Mouse (Mus musculus) midbrain, embryonic 14.5 days (tissue): ENCODE results near the gene Tbc1d8. TPM values are rescaled to one million over a fixed set of nuclear protein-coding genes. Genes with fewer than 3 reads are reported as not detected.

Source experiments
- ATAC-seq: fragments of 200-750 bp; cut with Nextera tagmentation; 2 replicates; pipeline ENCODE4 v1.8.0; 2017; ENCODE audit warnings: moderate number of reproducible peaks, moderate library complexity; ENCODE audit not compliant: low FRiP score, low TSS enrichment
- DNase-seq: peaks from one replicate; pipeline ENCODE4 v3.0.0-alpha.2; 2015
- H3K27ac ChIP-seq: fragments of 300-500 bp; sonication (generic); replicated peaks from 2 replicates; pipeline ENCODE4 v1.5.1; 2014; ENCODE audit warnings: mild to moderate bottlenecking, low read depth, low read length, moderate library complexity
- H3K27me3 ChIP-seq: fragments of 300-500 bp; sonication (generic); 2 replicates; pipeline ENCODE4 v1.6.1; 2014; ENCODE audit warnings: low read length, control low read depth, mixed read lengths; ENCODE audit not compliant: control insufficient read depth, insufficient read depth
- H3K36me3 ChIP-seq: fragments of 300-500 bp; sonication (generic); 2 replicates; pipeline ENCODE4 v1.6.1; 2014; ENCODE audit warnings: low read length, control low read depth; ENCODE audit not compliant: control insufficient read depth, insufficient read depth
- H3K4me1 ChIP-seq: fragments of 300-500 bp; sonication (generic); 2 replicates; pipeline ENCODE4 v1.6.1; 2014; ENCODE audit warnings: mild to moderate bottlenecking, antibody characterized with exemption, low read length, control low read depth; ENCODE audit not compliant: control insufficient read depth, insufficient read depth
- H3K4me2 ChIP-seq: fragments of 300-500 bp; sonication (generic); 2 replicates; pipeline ENCODE4 v1.6.1; 2014; ENCODE audit warnings: mild to moderate bottlenecking, low read length, moderate library complexity
- H3K4me3 ChIP-seq: fragments of 300-500 bp; sonication (generic); replicated peaks from 2 replicates; pipeline ENCODE4 v1.5.1; 2014; ENCODE audit warnings: low read depth, low read length
- H3K9ac ChIP-seq: fragments of 300-500 bp; sonication (generic); replicated peaks from 2 replicates; pipeline ENCODE4 v1.6.1; 2014; ENCODE audit warnings: mild to moderate bottlenecking, low read length, moderate library complexity
- H3K9me3 ChIP-seq: fragments of 300-500 bp; sonication (generic); 2 replicates; pipeline ENCODE4 v1.6.1; 2016; ENCODE audit warnings: low read length, control low read depth, mixed read lengths; ENCODE audit not compliant: control insufficient read depth
- WGBS: fragments of 180-500 bp; shearing (Covaris S2); extraction: QIAGEN DNeasy Blood & Tissue Kit; methylation state at CpG from one replicate; pipeline ENCODE4 v1.1.7; 2014; 5-methylcytosine and 5-hydroxymethylcytosine counted together
- polyA plus RNA-seq: library from polyadenylated mRNA; unstranded; fragments of >200 nt; fragmentation: Nextera tagmentation; extraction: Ambion mirVana; gene quantifications from 2 replicates; pipeline ENCODE4 v1.2.1, GENCODE M21; 2014

Gene Tbc1d8
- polyA plus RNA-seq, 1 experiment from 2014 or later: 12.1 TPM

DNA sequence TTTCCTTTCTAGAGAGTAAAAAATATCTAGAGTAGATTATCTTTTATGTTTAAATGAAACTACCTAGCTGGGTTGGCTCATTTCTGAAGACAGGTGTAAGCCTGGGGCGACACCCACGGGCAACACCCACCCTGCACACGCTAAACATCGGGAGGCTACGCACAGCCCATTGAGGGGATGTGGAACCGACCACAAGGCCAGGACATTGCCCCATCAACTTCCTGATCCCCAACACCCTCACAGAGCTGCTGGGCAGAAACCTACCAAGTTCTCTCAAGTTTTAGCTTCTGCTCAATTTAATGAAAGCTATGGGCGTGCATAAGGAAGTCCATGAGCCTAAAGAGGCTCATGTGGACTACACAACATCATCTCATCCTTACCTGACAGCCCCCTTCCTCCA lies 9.6 kb downstream of the Tbc1d8 start:
- no peaks in the 10 kb centered on the region for H3K9me3 ChIP-seq
- no peak overlapping the region for H3K27ac ChIP-seq
- no peak overlapping the region for H3K4me3 ChIP-seq
- H3K27me3 ChIP-seq: no peaks in the 10 kb centered on the region
- H3K9ac ChIP-seq: no peak overlapping the region
- ATAC-seq: no peak
- no peaks in the 10 kb centered on the region for H3K36me3 ChIP-seq
- WGBS: 96% methylated on average over 7 of the region's 7 CpGs
- no peak for DNase-seq
- no peaks in the 10 kb centered on the region for H3K4me1 ChIP-seq
- no peak overlapping the region for H3K4me2 ChIP-seq

GRCm38 (mm10) chr1:39466526-39466925 lies 12.0 kb downstream of the Tbc1d8 start:
- 93% methylated on average over 13 of the region's 13 CpGs for WGBS

GRCm38 (mm10) chr1:39464760-39465159 lies 13.8 kb downstream of the Tbc1d8 start:
- Histone ChIP-seq H3K27ac (no peak overlapping the region), H3K9me3 (no peaks in the 10 kb centered on the region), H3K27me3 (no peaks in the 10 kb centered on the region), H3K4me3 (no peak overlapping the region), H3K9ac (no peak overlapping the region), H3K4me2 (no peak overlapping the region), H3K36me3 (no peaks in the 10 kb centered on the region), H3K4me1 (no peaks in the 10 kb centered on the region)
- WGBS: 95% methylated on average over 3 of the region's 3 CpGs
- no peak for ATAC-seq
- no peak for DNase-seq

More at GRCm38 (mm10) chr1:39466526-39466925, 12.0 kb downstream of the Tbc1d8 start:
- no peak overlapping the region for H3K4me2 ChIP-seq
- no peaks in the 10 kb centered on the region for H3K4me1 ChIP-seq
- no peak overlapping the region for H3K9ac ChIP-seq
- no peaks in the 10 kb centered on the region for H3K9me3 ChIP-seq
- H3K27ac ChIP-seq: no peak overlapping the region
- ATAC-seq (no peak), DNase-seq (no peak)
- H3K36me3 ChIP-seq: no peaks in the 10 kb centered on the region
- no peak overlapping the region for H3K4me3 ChIP-seq
- H3K27me3 ChIP-seq: no peaks in the 10 kb centered on the region

- DNase-seq: no peak
- no peaks in the 10 kb centered on the region for H3K36me3 ChIP-seq
- H3K9me3 ChIP-seq: no peaks in the 10 kb centered on the region
- no peaks in the 10 kb centered on the region for H3K27me3 ChIP-seq
- H3K9ac ChIP-seq: no peak overlapping the region
- no peak overlapping the region for H3K27ac ChIP-seq
- no peaks in the 10 kb centered on the region for H3K4me1 ChIP-seq
- ATAC-seq: no peak
- no peak overlapping the region for H3K4me2 ChIP-seq
- H3K4me3 ChIP-seq: no peak overlapping the region
- WGBS: 90% methylated on average over 6 of the region's 6 CpGs
These were observed 15.6 kb downstream of the Tbc1d8 start for GRCm38 (mm10) chr1:39462937-39463444.

DNA sequence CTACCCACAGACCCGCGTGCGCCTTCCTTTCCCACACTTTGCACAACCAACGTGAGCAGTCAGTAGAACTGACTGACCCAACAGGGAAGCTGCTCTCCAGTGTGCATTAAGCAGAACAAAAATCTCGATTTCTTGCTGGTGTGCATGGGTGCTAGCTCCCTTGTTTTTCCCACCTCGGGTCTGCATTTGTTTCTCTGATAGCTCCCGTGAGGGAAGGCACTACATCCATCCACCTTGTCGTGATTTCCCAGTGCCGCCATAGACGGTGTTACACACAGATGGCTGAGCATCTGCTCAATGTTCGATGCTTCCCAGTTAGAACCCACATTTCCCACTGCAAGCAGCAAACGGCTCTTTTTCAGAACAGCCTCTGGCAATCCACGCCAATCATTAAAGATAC lies 16.5 kb downstream of the Tbc1d8 start:
- 86% methylated on average over 13 of the region's 13 CpGs for WGBS
- no peak overlapping the region for H3K9ac ChIP-seq
- no peak overlapping the region for H3K4me3 ChIP-seq
- ATAC-seq (no peak), DNase-seq (no peak)
- H3K27me3 ChIP-seq: no peaks in the 10 kb centered on the region
- H3K4me1 ChIP-seq: no peaks in the 10 kb centered on the region
- H3K4me2 ChIP-seq: no peak overlapping the region
- H3K36me3 ChIP-seq: no peaks in the 10 kb centered on the region
- no peaks in the 10 kb centered on the region for H3K9me3 ChIP-seq
- H3K27ac ChIP-seq: no peak overlapping the region

DNA sequence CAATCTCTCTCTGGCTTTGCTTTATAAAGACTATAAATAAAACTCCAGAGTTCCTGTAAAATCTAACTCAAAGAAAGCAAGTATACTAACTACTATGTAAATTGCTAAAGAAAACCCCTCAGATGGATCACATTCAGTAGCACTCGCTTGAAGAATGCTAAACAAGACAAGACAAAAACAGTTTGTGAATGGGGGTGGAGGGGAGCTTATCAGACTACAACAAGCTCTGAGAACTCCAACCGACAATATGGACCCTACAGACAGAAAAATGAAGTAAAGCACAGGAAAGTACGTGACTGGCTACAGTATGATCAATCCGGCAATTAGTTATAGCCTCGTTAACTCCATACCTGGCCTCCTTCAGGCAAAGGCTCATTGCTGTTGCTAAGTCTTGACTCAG lies 18.1 kb downstream of the Tbc1d8 start:
- Histone ChIP-seq H3K4me2 (no peak overlapping the region), H3K27ac (no peak overlapping the region), H3K36me3 (no peaks in the 10 kb centered on the region), H3K4me1 (no peaks in the 10 kb centered on the region), H3K4me3 (no peak overlapping the region), H3K9ac (no peak overlapping the region), H3K27me3 (no peaks in the 10 kb centered on the region), H3K9me3 (no peaks in the 10 kb centered on the region)
- WGBS: 75% methylated on average over 5 of the region's 5 CpGs
- no peak for DNase-seq
- ATAC-seq: no peak

GRCm38 (mm10) chr1:39457887-39458874 lies 20.4 kb downstream of the Tbc1d8 start:
- H3K27ac ChIP-seq: no peak overlapping the region
- no peaks in the 10 kb centered on the region for H3K4me1 ChIP-seq
- DNase-seq: no peak
- no peak overlapping the region for H3K4me3 ChIP-seq
- ATAC-seq: no peak
- no peak overlapping the region for H3K4me2 ChIP-seq
- 93% methylated on average over 13 of the region's 13 CpGs for WGBS
- no peaks in the 10 kb centered on the region for H3K9me3 ChIP-seq
- no peaks in the 10 kb centered on the region for H3K36me3 ChIP-seq
- no peak overlapping the region for H3K9ac ChIP-seq
- H3K27me3 ChIP-seq: no peaks in the 10 kb centered on the region

- no peaks in the 10 kb centered on the region for H3K4me1 ChIP-seq
- ATAC-seq: no peak
- H3K9ac ChIP-seq: no peak overlapping the region
- no peaks in the 10 kb centered on the region for H3K9me3 ChIP-seq
- H3K36me3 ChIP-seq: no peaks in the 10 kb centered on the region
- H3K27me3 ChIP-seq: no peaks in the 10 kb centered on the region
- H3K27ac ChIP-seq: no peak overlapping the region
- no peak for DNase-seq
- no peak overlapping the region for H3K4me2 ChIP-seq
- 74% methylated on average over 5 of the region's 5 CpGs for WGBS
- no peak overlapping the region for H3K4me3 ChIP-seq
These were observed 22.1 kb downstream of the Tbc1d8 start for GRCm38 (mm10) chr1:39456421-39456853.
